Mouse (Mus musculus) NIH3T3 (cell line): ENCODE data around the gene Pxmp2.

ENCODE experiments used
- DNase-seq: peaks from one replicate; pipeline ENCODE4 v3.0.0-alpha.2; 2012; ENCODE audit warnings: low read depth

Gene Pxmp2

GRCm38 (mm10) chr5:110285770-110286445 lies at the start of gene Pxmp2, which contains the start of gene Pole:
Gene Pxmp2, minus strand, starts transcription at chr5:110286186.
Gene Pole, plus strand, starts transcription at chr5:110286306.
- peak; percentile 95 for DNase-seq

GRCm38 (mm10) chr5:110330508-110330907 lies 44.5 kb upstream of the Pxmp2 start:
- no peak for DNase-seq

- DNase-seq: no peak
Observed at GRCm38 (mm10) chr5:110313127-110313526, 27.1 kb upstream of the Pxmp2 start.

GRCm38 (mm10) chr5:110308861-110309260 lies 22.9 kb upstream of the Pxmp2 start:
- no peak for DNase-seq

GRCm38 (mm10) chr5:110300591-110300990 lies 14.6 kb upstream of the Pxmp2 start:
- no peak for DNase-seq

GRCm38 (mm10) chr5:110296637-110297036 lies 10.7 kb upstream of the Pxmp2 start:
- no peak for DNase-seq

GRCm38 (mm10) chr5:110291649-110292048 lies 5.7 kb upstream of the Pxmp2 start:
- no peak for DNase-seq

- DNase-seq: no peak
Observed at GRCm38 (mm10) chr5:110287084-110287475, 1.1 kb upstream of the Pxmp2 start.

GRCm38 (mm10) chr5:110286446-110287083 lies 579 bp upstream of the Pxmp2 start:
- DNase-seq: no peak

- no peak for DNase-seq
Observed at GRCm38 (mm10) chr5:110285156-110285555, 830 bp downstream of the Pxmp2 start.

GRCm38 (mm10) chr5:110284536-110284935 lies 1.4 kb downstream of the Pxmp2 start:
- peak; percentile 50 for DNase-seq

- DNase-seq: no peak
Observed at GRCm38 (mm10) chr5:110281984-110282383, 4.0 kb downstream of the Pxmp2 start.

GRCm38 (mm10) chr5:110276910-110277309 lies 9.1 kb downstream of the Pxmp2 start:
- no peak for DNase-seq

GRCm38 (mm10) chr5:110276391-110276790 lies 9.6 kb downstream of the Pxmp2 start:
- DNase-seq: no peak

- no peak for DNase-seq
Observed at GRCm38 (mm10) chr5:110274846-110275245, 11.1 kb downstream of the Pxmp2 start.

GRCm38 (mm10) chr5:110274147-110274546 lies 11.8 kb downstream of the Pxmp2 start:
- DNase-seq: no peak

GRCm38 (mm10) chr5:110270242-110270641 lies 15.7 kb downstream of the Pxmp2 start:
- DNase-seq: no peak

GRCm38 (mm10) chr5:110269141-110270101 lies 16.6 kb downstream of the Pxmp2 start, which contains the start of gene Pgam5:
Gene Pgam5, minus strand, starts transcription at chr5:110269913.
- DNase-seq: peak; percentile 99

- DNase-seq: no peak
Observed at GRCm38 (mm10) chr5:110266941-110267340, 19.0 kb downstream of the Pxmp2 start.

- no peak for DNase-seq
Observed at GRCm38 (mm10) chr5:110244091-110244490, 41.9 kb downstream of the Pxmp2 start.

- no peak for DNase-seq
Observed at GRCm38 (mm10) chr5:110232346-110232745, 53.6 kb downstream of the Pxmp2 start.

- DNase-seq: peak; percentile 56
Observed at GRCm38 (mm10) chr5:110231638-110232037, 54.3 kb downstream of the Pxmp2 start.
